Mouse (Mus musculus): ENCODE measurements at regions not wholly inside any gene's neighbourhood (a gene's known extent, or its start where the extent isn't known, plus 50 kb on each side); places are given as distances from the start of the nearest gene placed in this dataset.
"Not testable (repeated sequence)": the region's sequence is repeated elsewhere in the genome, so short reads cannot be mapped to it uniquely, and the experiment has no call there.

- H3K27ac ChIP-seq; H3K27me3 ChIP-seq (ENCODE audit: control insufficient read depth, insufficient read depth, low read length); H3K4me3 ChIP-seq (ENCODE audit: insufficient read depth in 1 of 2, low read depth in 2 of 2, low read length in 2 of 2); DNase-seq (ENCODE audit: low read depth in 3 of 3, low spot score in 3 of 3); H3K4me2 ChIP-seq (ENCODE audit: low read depth); H3K36me3 ChIP-seq (replicated peaks; ENCODE audit: control insufficient read depth, insufficient read depth, low read depth); H3K9ac ChIP-seq (replicated peaks); H3K9me3 ChIP-seq (ENCODE audit: control insufficient read depth, low read length); ATAC-seq (ENCODE audit: insufficient read depth): not testable (repeated sequence)
- WGBS (ENCODE audit: insufficient replicate concordance), result 42% methylated on average over 1 of the region's 1 CpGs
- TF ChIP-seq EP300 (IDR thresholded peaks at IDR 0.05; ENCODE audit: low read depth), result peak; percentile 68
- peaks cover 50 to 60% of the 10 kb centered on the region in 2 experiments for H3K4me1 ChIP-seq (replicated peaks; ENCODE audit: control insufficient read depth in 2 of 2, insufficient read depth in 2 of 2, low read length in 1 of 2)
These were observed 225.7 kb downstream of the Enc1 start for GRCm38 (mm10) chr13:97466585-97466984.

GRCm38 (mm10) chr13:97463798-97464197 lies 222.9 kb downstream of the Enc1 start:
- Histone ChIP-seq H3K4me2 (ENCODE audit: low read depth) (peak overlapping the region; percentile 69), H3K9me3 (ENCODE audit: control insufficient read depth, low read length) (no peaks in the 10 kb centered on the region), H3K4me3 (ENCODE audit: insufficient read depth in 1 of 2, low read depth in 2 of 2, low read length in 2 of 2) (no peak overlapping the region), H3K27ac (peak overlapping the region; percentile 34), H3K4me1 (replicated peaks; ENCODE audit: control insufficient read depth in 2 of 2, insufficient read depth in 2 of 2, low read length in 1 of 2) (peaks cover 43 to 55% of the 10 kb centered on the region in 2 experiments), H3K36me3 (replicated peaks; ENCODE audit: control insufficient read depth, insufficient read depth, low read depth) (no peaks in the 10 kb centered on the region), H3K27me3 (ENCODE audit: control insufficient read depth, insufficient read depth, low read length) (no peaks in the 10 kb centered on the region), H3K9ac (replicated peaks) (no peak overlapping the region)
- ATAC-seq (ENCODE audit: insufficient read depth) (no peak), DNase-seq (ENCODE audit: low read depth in 3 of 3, low spot score in 3 of 3) (peak; percentile 55 to 65 (median 61))
- TF ChIP-seq EP300 (IDR thresholded peaks at IDR 0.05; ENCODE audit: low read depth) (no peak), CTCF (IDR thresholded peaks at IDR 0.05; ENCODE audit: low read depth) (no peak)
- WGBS (ENCODE audit: insufficient replicate concordance), result 27% methylated on average over 7 of the region's 8 CpGs

- Histone ChIP-seq H3K9ac (replicated peaks) (peak overlapping the region; percentile 48; the same call in 1 of the 2 replicates), H3K4me3 (ENCODE audit: insufficient read depth in 1 of 2, low read depth in 2 of 2, low read length in 2 of 2) (no peak overlapping the region), H3K36me3 (replicated peaks; ENCODE audit: control insufficient read depth, insufficient read depth, low read depth) (no peaks in the 10 kb centered on the region), H3K4me2 (ENCODE audit: low read depth) (peak overlapping the region; percentile 69), H3K9me3 (ENCODE audit: control insufficient read depth, low read length) (no peaks in the 10 kb centered on the region), H3K27ac (peak overlapping the region; percentile 93), H3K27me3 (ENCODE audit: control insufficient read depth, insufficient read depth, low read length) (no peaks in the 10 kb centered on the region), H3K4me1 (replicated peaks; ENCODE audit: control insufficient read depth in 2 of 2, insufficient read depth in 2 of 2, low read length in 1 of 2) (peaks cover 43 to 51% of the 10 kb centered on the region in 2 experiments)
- no peak for DNase-seq (ENCODE audit: low read depth in 3 of 3, low spot score in 3 of 3)
- ATAC-seq (ENCODE audit: insufficient read depth), result no peak
- WGBS (ENCODE audit: insufficient replicate concordance), result 75% methylated on average over 2 of the region's 2 CpGs
- TF ChIP-seq EP300 (IDR thresholded peaks at IDR 0.05; ENCODE audit: low read depth), result no peak
- no peak for TF ChIP-seq CTCF (IDR thresholded peaks at IDR 0.05; ENCODE audit: low read depth)
These were observed 222.0 kb downstream of the Enc1 start for GRCm38 (mm10) chr13:97462884-97463235.

GRCm38 (mm10) chr13:97462110-97462883 lies 221.4 kb downstream of the Enc1 start:
- H3K27me3 ChIP-seq (ENCODE audit: control insufficient read depth, insufficient read depth, low read length), result no peaks in the 10 kb centered on the region
- peak overlapping the region in 1 of 2 experiments; percentile 16; a peak in 1 of 4 replicates for H3K4me3 ChIP-seq (ENCODE audit: insufficient read depth in 1 of 2, low read depth in 2 of 2, low read length in 2 of 2)
- H3K4me1 ChIP-seq (replicated peaks; ENCODE audit: control insufficient read depth in 2 of 2, insufficient read depth in 2 of 2, low read length in 1 of 2), result peaks cover 43 to 51% of the 10 kb centered on the region in 2 experiments
- no peaks in the 10 kb centered on the region for H3K36me3 ChIP-seq (replicated peaks; ENCODE audit: control insufficient read depth, insufficient read depth, low read depth)
- peak overlapping the region; percentile 69 for H3K4me2 ChIP-seq (ENCODE audit: low read depth)
- DNase-seq (ENCODE audit: low read depth in 3 of 3, low spot score in 3 of 3), result peak; percentile 62 to 69 (median 67)
- TF ChIP-seq CTCF (IDR thresholded peaks at IDR 0.05; ENCODE audit: low read depth) (no peak), EP300 (IDR thresholded peaks at IDR 0.05; ENCODE audit: low read depth) (peak; percentile 89)
- no peaks in the 10 kb centered on the region for H3K9me3 ChIP-seq (ENCODE audit: control insufficient read depth, low read length)
- H3K27ac ChIP-seq, result peak overlapping the region; percentile 93
- 16% methylated on average over 13 of the region's 13 CpGs for WGBS (ENCODE audit: insufficient replicate concordance)
- peak overlapping the region; percentile 48; the same call in 1 of the 2 replicates for H3K9ac ChIP-seq (replicated peaks)
- ATAC-seq (ENCODE audit: insufficient read depth), result peak; percentile 82

GRCm38 (mm10) chr13:97461207-97461606 lies 220.3 kb downstream of the Enc1 start:
- 83% methylated on average over 4 of the region's 4 CpGs for WGBS (ENCODE audit: insufficient replicate concordance)
- H3K4me1 ChIP-seq (replicated peaks; ENCODE audit: control insufficient read depth in 2 of 2, insufficient read depth in 2 of 2, low read length in 1 of 2), result peaks cover 37 to 43% of the 10 kb centered on the region in 2 experiments
- H3K4me3 ChIP-seq (ENCODE audit: insufficient read depth in 1 of 2, low read depth in 2 of 2, low read length in 2 of 2), result no peak overlapping the region
- peak; percentile 57 for ATAC-seq (ENCODE audit: insufficient read depth)
- peak overlapping the region; percentile 63 for H3K27ac ChIP-seq
- peak overlapping the region; percentile 69 for H3K4me2 ChIP-seq (ENCODE audit: low read depth)
- H3K27me3 ChIP-seq (ENCODE audit: control insufficient read depth, insufficient read depth, low read length), result no peaks in the 10 kb centered on the region
- DNase-seq (ENCODE audit: low read depth in 3 of 3, low spot score in 3 of 3), result no peak
- H3K36me3 ChIP-seq (replicated peaks; ENCODE audit: control insufficient read depth, insufficient read depth, low read depth), result no peaks in the 10 kb centered on the region
- no peak for TF ChIP-seq EP300 (IDR thresholded peaks at IDR 0.05; ENCODE audit: low read depth)
- TF ChIP-seq CTCF (IDR thresholded peaks at IDR 0.05; ENCODE audit: low read depth), result no peak
- H3K9ac ChIP-seq (replicated peaks), result peak overlapping the region; percentile 53
- H3K9me3 ChIP-seq (ENCODE audit: control insufficient read depth, low read length), result no peaks in the 10 kb centered on the region

Measured in liver, embryonic 14.5 days (tissue).